28 mouse cellular contexts compared by ENCODE assay signal in the genomic region with DNA sequence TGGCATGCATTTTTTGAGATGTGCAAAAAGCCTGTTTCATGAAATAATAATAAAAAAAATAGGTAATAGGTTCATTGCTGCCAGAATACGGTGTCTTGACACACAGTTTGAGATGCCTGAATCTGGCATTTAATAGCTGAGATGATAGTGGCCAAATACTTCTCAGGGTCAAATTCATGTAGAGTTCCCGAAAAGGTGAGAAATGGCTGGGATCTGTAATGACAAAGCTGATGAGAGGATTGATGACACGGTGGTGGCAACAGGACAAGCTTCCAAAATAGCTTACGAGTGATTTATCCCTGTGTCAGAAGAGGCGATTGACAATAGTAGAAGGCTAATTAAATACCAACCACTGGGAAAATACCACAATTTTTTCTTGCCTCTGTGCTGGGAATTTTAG.
"Had no signal": no experiment of that assay in that cellular context is flagged by ENCODE, and none has a peak within 500 bp of the region (broad histone marks: within the 10 kb centered on the region; RNA-seq: fewer than 3 reads in every experiment).

No protein-coding gene starts in this region.

- H3K4me1 ChIP-seq: limb, embryonic 10.5 days; limb, embryonic 12.5 days; limb, embryonic 13.5 days; limb, embryonic 15.5 days; liver, embryonic 12.5 days; liver, embryonic 13.5 days; liver, embryonic 15.5 days; lung, embryonic 15.5 days; megakaryocyte, embryonic 14.5 days; midbrain, embryonic 10.5 days; midbrain, embryonic 12.5 days; midbrain, embryonic 13.5 days; midbrain, embryonic 15.5 days; neural tube, embryonic 12.5 days had no signal

- H3K27ac ChIP-seq: limb, embryonic 10.5 days; limb, embryonic 12.5 days; limb, embryonic 13.5 days; limb, embryonic 15.5 days; liver, embryonic 12.5 days; liver, embryonic 13.5 days; liver, embryonic 14.5 days; liver, embryonic 15.5 days; lung, embryonic 15.5 days; macrophage; midbrain, embryonic 10.5 days; midbrain, embryonic 12.5 days; midbrain, embryonic 13.5 days; midbrain, embryonic 15.5 days; neural tube, embryonic 12.5 days had no signal

- H3K9me3 ChIP-seq: limb, embryonic 10.5 days; limb, embryonic 12.5 days; limb, embryonic 13.5 days; limb, embryonic 15.5 days; liver, embryonic 12.5 days; liver, embryonic 13.5 days; liver, embryonic 15.5 days; lung, embryonic 15.5 days; megakaryocyte, embryonic 14.5 days; midbrain, embryonic 10.5 days; midbrain, embryonic 12.5 days; midbrain, embryonic 13.5 days; midbrain, embryonic 15.5 days; neural tube, embryonic 12.5 days had no signal

- DNase-seq: left cerebral cortex, postnatal 4 days; liver; liver, embryonic 13.5 days; liver, postnatal 0 days; lung, adult 18-20 months; lung, adult 2 months; lung, embryonic 14.5 days; lung, postnatal 10 days; lung, postnatal 14 days; lung, postnatal 36 days; lung, postnatal 4 days; midbrain, embryonic 14.5 days had no signal

- H3K4me3 ChIP-seq: limb, embryonic 10.5 days; limb, embryonic 12.5 days; limb, embryonic 13.5 days; limb, embryonic 15.5 days; liver, embryonic 12.5 days; liver, embryonic 13.5 days; liver, embryonic 15.5 days; lung, embryonic 15.5 days; megakaryocyte, embryonic 14.5 days; midbrain, embryonic 10.5 days; midbrain, embryonic 12.5 days; midbrain, embryonic 13.5 days; midbrain, embryonic 15.5 days; myocyte; neural tube, embryonic 12.5 days had no signal

- H3K27me3 ChIP-seq: limb, embryonic 12.5 days; limb, embryonic 13.5 days; limb, embryonic 15.5 days; liver, embryonic 12.5 days; liver, embryonic 13.5 days; liver, embryonic 15.5 days; lung, embryonic 15.5 days; megakaryocyte, embryonic 14.5 days; midbrain, embryonic 12.5 days; midbrain, embryonic 13.5 days; midbrain, embryonic 15.5 days; neural tube, embryonic 12.5 days had no signal

- H3K36me3 ChIP-seq: limb, embryonic 10.5 days; limb, embryonic 12.5 days; limb, embryonic 13.5 days; limb, embryonic 15.5 days; liver, embryonic 12.5 days; liver, embryonic 13.5 days; liver, embryonic 15.5 days; lung, embryonic 15.5 days; midbrain, embryonic 10.5 days; midbrain, embryonic 12.5 days; midbrain, embryonic 13.5 days; midbrain, embryonic 15.5 days; neural tube, embryonic 12.5 days had no signal
